Mouse (Mus musculus): ENCODE measurements at regions not wholly inside any gene's neighbourhood (a gene's known extent, or its start where the extent isn't known, plus 50 kb on each side); places are given as distances from the start of the nearest gene placed in this dataset.
"Not testable (repeated sequence)": the region's sequence is repeated elsewhere in the genome, so short reads cannot be mapped to it uniquely, and the experiment has no call there.

- Histone ChIP-seq H3K9ac (no peak overlapping the region), H3K4me2 (replicated peaks) (no peak overlapping the region), H3K9me3 (ENCODE audit: control insufficient read depth, low read length) (no peaks in the 10 kb centered on the region), H3K36me3 (replicated peaks; ENCODE audit: control insufficient read depth, insufficient read depth) (no peaks in the 10 kb centered on the region), H3K4me1 (replicated peaks; ENCODE audit: control insufficient read depth, insufficient read depth, low read length) (peaks cover 15% of the 10 kb centered on the region), H3K4me3 (replicated peaks; ENCODE audit: low read length) (no peak overlapping the region), H3K27me3 (ENCODE audit: control insufficient read depth, insufficient read depth, low read length) (no peaks in the 10 kb centered on the region), H3K27ac (no peak overlapping the region)
- WGBS, result 22% methylated on average over 4 of the region's 4 CpGs
- no peak for DNase-seq (ENCODE audit: low spot score)
- peak; percentile 55; the same call in 1 of the 2 replicates for ATAC-seq (ENCODE audit: low FRiP score)
Observed at GRCm38 (mm10) chr14:76735107-76735506, 178.4 kb upstream of the Serp2 start.

- WGBS, result 90% methylated on average over 8 of the region's 8 CpGs
- ATAC-seq (ENCODE audit: low FRiP score) (no peak), DNase-seq (ENCODE audit: low spot score) (no peak)
- H3K9me3 ChIP-seq (ENCODE audit: control insufficient read depth, low read length), result no peaks in the 10 kb centered on the region
- no peak overlapping the region for H3K9ac ChIP-seq
- H3K36me3 ChIP-seq (replicated peaks; ENCODE audit: control insufficient read depth, insufficient read depth), result no peaks in the 10 kb centered on the region
- peaks cover 15% of the 10 kb centered on the region for H3K4me1 ChIP-seq (replicated peaks; ENCODE audit: control insufficient read depth, insufficient read depth, low read length)
- H3K27me3 ChIP-seq (ENCODE audit: control insufficient read depth, insufficient read depth, low read length), result no peaks in the 10 kb centered on the region
- H3K27ac ChIP-seq, result no peak overlapping the region
- H3K4me3 ChIP-seq (replicated peaks; ENCODE audit: low read length), result no peak overlapping the region
- H3K4me2 ChIP-seq (replicated peaks), result no peak overlapping the region
Observed at GRCm38 (mm10) chr14:76733258-76733823, 176.7 kb upstream of the Serp2 start.

GRCm38 (mm10) chr14:76731096-76731986, 174.7 kb upstream of the Serp2 start:
- whole genome bisulfite sequencing, result 86% methylated on average over 19 of the region's 19 CpGs

GRCm38 (mm10) chr14:76725844-76726243, 169.2 kb upstream of the Serp2 start:
- 100% methylated on average over 2 of the region's 2 CpGs for WGBS
- H3K36me3 ChIP-seq (replicated peaks; ENCODE audit: control insufficient read depth, insufficient read depth), result no peaks in the 10 kb centered on the region
- no peak overlapping the region for H3K4me3 ChIP-seq (replicated peaks; ENCODE audit: low read length)
- no peaks in the 10 kb centered on the region for H3K27me3 ChIP-seq (ENCODE audit: control insufficient read depth, insufficient read depth, low read length)
- no peaks in the 10 kb centered on the region for H3K4me1 ChIP-seq (replicated peaks; ENCODE audit: control insufficient read depth, insufficient read depth, low read length)
- no peak overlapping the region for H3K4me2 ChIP-seq (replicated peaks)
- no peak overlapping the region for H3K9ac ChIP-seq
- ATAC-seq (ENCODE audit: low FRiP score) (no peak), DNase-seq (ENCODE audit: low spot score) (no peak)
- no peaks in the 10 kb centered on the region for H3K9me3 ChIP-seq (ENCODE audit: control insufficient read depth, low read length)
- H3K27ac ChIP-seq, result no peak overlapping the region

More at GRCm38 (mm10) chr14:76731096-76731986, 174.7 kb upstream of the Serp2 start:
- H3K27ac ChIP-seq, result no peak overlapping the region
- no peaks in the 10 kb centered on the region for H3K27me3 ChIP-seq (ENCODE audit: control insufficient read depth, insufficient read depth, low read length)
- DNase-seq (ENCODE audit: low spot score) (no peak), ATAC-seq (ENCODE audit: low FRiP score) (no peak)
- H3K36me3 ChIP-seq (replicated peaks; ENCODE audit: control insufficient read depth, insufficient read depth), result no peaks in the 10 kb centered on the region
- no peak overlapping the region for H3K4me3 ChIP-seq (replicated peaks; ENCODE audit: low read length)
- H3K4me1 ChIP-seq (replicated peaks; ENCODE audit: control insufficient read depth, insufficient read depth, low read length), result peaks cover 15% of the 10 kb centered on the region
- no peak overlapping the region for H3K9ac ChIP-seq
- H3K9me3 ChIP-seq (ENCODE audit: control insufficient read depth, low read length), result no peaks in the 10 kb centered on the region
- no peak overlapping the region for H3K4me2 ChIP-seq (replicated peaks)

GRCm38 (mm10) chr14:76725231-76725630, 168.5 kb upstream of the Serp2 start:
- H3K27ac ChIP-seq; H3K9me3 ChIP-seq (ENCODE audit: control insufficient read depth, low read length); ATAC-seq (ENCODE audit: low FRiP score); H3K36me3 ChIP-seq (replicated peaks; ENCODE audit: control insufficient read depth, insufficient read depth); H3K4me1 ChIP-seq (replicated peaks; ENCODE audit: control insufficient read depth, insufficient read depth, low read length); H3K9ac ChIP-seq; DNase-seq (ENCODE audit: low spot score); H3K27me3 ChIP-seq (ENCODE audit: control insufficient read depth, insufficient read depth, low read length); H3K4me2 ChIP-seq (replicated peaks); H3K4me3 ChIP-seq (replicated peaks; ENCODE audit: low read length): not testable (repeated sequence)
- 91% methylated on average over 4 of the region's 4 CpGs for WGBS

GRCm38 (mm10) chr14:76724826-76725225, 168.1 kb upstream of the Serp2 start:
- no peak for DNase-seq (ENCODE audit: low spot score)
- Histone ChIP-seq H3K4me2 (replicated peaks) (no peak overlapping the region), H3K9ac (no peak overlapping the region), H3K27me3 (ENCODE audit: control insufficient read depth, insufficient read depth, low read length) (no peaks in the 10 kb centered on the region), H3K36me3 (replicated peaks; ENCODE audit: control insufficient read depth, insufficient read depth) (no peaks in the 10 kb centered on the region), H3K27ac (no peak overlapping the region), H3K4me1 (replicated peaks; ENCODE audit: control insufficient read depth, insufficient read depth, low read length) (no peaks in the 10 kb centered on the region), H3K4me3 (replicated peaks; ENCODE audit: low read length) (no peak overlapping the region), H3K9me3 (ENCODE audit: control insufficient read depth, low read length) (no peaks in the 10 kb centered on the region)
- ATAC-seq (ENCODE audit: low FRiP score), result no peak
- 88% methylated on average over 8 of the region's 8 CpGs for WGBS

GRCm38 (mm10) chr14:76724395-76724794, 167.7 kb upstream of the Serp2 start:
- DNase-seq (ENCODE audit: low spot score) (no peak), ATAC-seq (ENCODE audit: low FRiP score) (no peak)
- Histone ChIP-seq H3K4me1 (replicated peaks; ENCODE audit: control insufficient read depth, insufficient read depth, low read length) (no peaks in the 10 kb centered on the region), H3K9ac (no peak overlapping the region), H3K27me3 (ENCODE audit: control insufficient read depth, insufficient read depth, low read length) (no peaks in the 10 kb centered on the region), H3K9me3 (ENCODE audit: control insufficient read depth, low read length) (no peaks in the 10 kb centered on the region), H3K27ac (no peak overlapping the region), H3K4me3 (replicated peaks; ENCODE audit: low read length) (no peak overlapping the region), H3K36me3 (replicated peaks; ENCODE audit: control insufficient read depth, insufficient read depth) (no peaks in the 10 kb centered on the region), H3K4me2 (replicated peaks) (no peak overlapping the region)
- 84% methylated on average over 8 of the region's 8 CpGs for WGBS

- no peaks in the 10 kb centered on the region for H3K27me3 ChIP-seq (ENCODE audit: control insufficient read depth, insufficient read depth, low read length)
- H3K36me3 ChIP-seq (replicated peaks; ENCODE audit: control insufficient read depth, insufficient read depth), result no peaks in the 10 kb centered on the region
- no peak overlapping the region for H3K27ac ChIP-seq
- no peak overlapping the region for H3K4me3 ChIP-seq (replicated peaks; ENCODE audit: low read length)
- H3K9ac ChIP-seq, result no peak overlapping the region
- no peak overlapping the region for H3K4me2 ChIP-seq (replicated peaks)
- no peak for DNase-seq (ENCODE audit: low spot score)
- no peaks in the 10 kb centered on the region for H3K9me3 ChIP-seq (ENCODE audit: control insufficient read depth, low read length)
- WGBS, result 56% methylated on average over 4 of the region's 4 CpGs
- no peak for ATAC-seq (ENCODE audit: low FRiP score)
- H3K4me1 ChIP-seq (replicated peaks; ENCODE audit: control insufficient read depth, insufficient read depth, low read length), result no peaks in the 10 kb centered on the region
Observed at GRCm38 (mm10) chr14:76723551-76723950, 166.9 kb upstream of the Serp2 start.

- H3K4me3 ChIP-seq (replicated peaks; ENCODE audit: low read length), result no peak overlapping the region
- no peaks in the 10 kb centered on the region for H3K9me3 ChIP-seq (ENCODE audit: control insufficient read depth, low read length)
- ATAC-seq (ENCODE audit: low FRiP score) (no peak), DNase-seq (ENCODE audit: low spot score) (no peak)
- no peaks in the 10 kb centered on the region for H3K36me3 ChIP-seq (replicated peaks; ENCODE audit: control insufficient read depth, insufficient read depth)
- H3K4me1 ChIP-seq (replicated peaks; ENCODE audit: control insufficient read depth, insufficient read depth, low read length), result no peaks in the 10 kb centered on the region
- H3K4me2 ChIP-seq (replicated peaks), result no peak overlapping the region
- 89% methylated on average over 5 of the region's 5 CpGs for WGBS
- no peak overlapping the region for H3K9ac ChIP-seq
- H3K27ac ChIP-seq, result no peak overlapping the region
- no peaks in the 10 kb centered on the region for H3K27me3 ChIP-seq (ENCODE audit: control insufficient read depth, insufficient read depth, low read length)
Observed at GRCm38 (mm10) chr14:76722297-76722696, 165.6 kb upstream of the Serp2 start.
